Mouse (Mus musculus): Measurements from ENCODE around the gene Lypd1.

The Lypd1 gene

DNA sequence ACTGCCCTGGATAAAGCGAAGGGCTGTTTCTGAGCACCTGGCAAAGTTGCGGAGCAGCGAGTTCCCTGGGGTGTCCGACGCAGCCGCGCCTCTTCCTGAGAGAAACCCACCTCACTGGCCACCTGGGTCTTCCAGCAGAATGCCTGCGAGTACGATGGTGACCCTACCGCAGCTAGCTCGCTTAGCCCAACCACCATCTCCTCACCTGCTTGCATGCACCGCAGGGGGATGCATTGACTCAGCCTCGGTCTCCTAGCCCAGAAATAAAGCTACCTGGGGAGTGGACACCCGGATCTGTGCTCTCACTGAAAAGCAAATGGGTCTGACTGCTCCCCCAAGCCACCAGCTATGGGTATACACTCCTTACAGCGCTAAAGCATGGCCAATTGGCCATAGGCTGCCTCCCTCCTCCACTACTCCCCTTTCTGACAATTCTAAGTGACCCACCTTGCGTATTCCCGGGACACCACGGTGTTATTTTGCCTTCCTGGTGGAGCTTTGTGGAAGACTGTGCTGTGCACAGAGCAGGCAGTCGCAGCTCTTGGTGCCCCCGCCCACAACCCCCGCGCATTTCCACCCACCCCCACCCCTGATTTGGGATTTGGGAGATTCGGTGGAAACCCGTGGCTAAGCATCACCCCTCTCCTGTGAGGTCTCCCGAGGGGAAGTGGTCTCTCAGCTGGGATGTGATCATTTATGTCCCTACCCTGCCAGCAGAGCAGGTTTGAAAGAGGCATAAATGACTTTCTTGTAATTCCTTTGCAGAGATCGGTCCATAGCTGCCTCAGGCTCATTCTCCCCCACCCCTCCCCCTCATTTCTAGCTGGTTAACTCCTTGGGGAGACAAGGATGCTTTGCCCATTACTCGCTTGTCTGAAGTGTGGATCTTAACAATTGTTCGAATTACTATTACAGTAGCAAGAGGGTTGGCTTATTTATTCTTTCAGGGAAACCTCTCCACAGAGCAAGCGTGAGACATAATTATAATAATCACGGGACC, at the start of gene Lypd1:
Gene Lypd1 (minus strand): TSS at position 501 of the 1,000 bp plus-strand sequence.
- DNase-seq (ENCODE audit: low spot score in 2 of 2): no peak

DNA sequence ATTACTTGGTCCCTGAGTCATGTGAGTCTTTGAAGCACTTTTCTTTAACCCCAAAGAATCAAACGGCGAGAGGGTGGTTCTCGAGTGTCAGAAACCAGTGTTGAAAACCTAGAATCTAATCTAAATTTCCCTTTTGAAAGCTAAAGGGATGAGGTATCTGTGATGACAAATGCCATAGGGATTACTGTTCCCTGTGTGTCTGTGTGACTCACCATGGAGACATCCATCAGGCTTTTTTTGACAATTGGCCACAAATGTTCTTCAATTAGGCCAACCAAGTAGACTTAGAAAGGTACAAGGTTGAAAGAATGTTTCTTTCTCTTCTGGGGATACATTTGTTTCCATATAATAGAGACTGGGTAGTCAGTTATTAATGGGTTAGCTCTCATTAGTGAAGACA, 38.1 kb upstream of the Lypd1 start:
- no peak for DNase-seq (ENCODE audit: low spot score in 2 of 2)

DNA sequence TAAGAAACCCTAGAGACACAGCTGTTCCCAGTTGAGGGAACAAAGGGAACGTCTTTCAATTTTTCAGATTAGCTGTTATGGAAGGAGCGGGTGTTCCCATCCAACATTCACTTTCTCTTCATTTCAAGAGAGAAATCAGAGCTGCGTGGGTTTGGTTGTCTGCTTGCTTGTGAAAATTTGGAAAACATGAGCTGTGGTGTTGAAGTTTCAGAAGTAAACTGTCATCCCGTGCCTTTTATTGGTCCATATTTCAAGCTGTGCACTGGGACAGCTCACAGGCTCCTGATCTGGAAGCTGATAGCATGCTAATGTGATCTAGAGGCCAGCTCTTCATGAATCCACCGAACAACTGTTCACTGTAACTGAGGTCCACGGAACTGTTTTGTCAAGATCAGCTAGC, 36.2 kb upstream of the Lypd1 start:
- DNase-seq (ENCODE audit: low spot score in 2 of 2): no peak

DNA sequence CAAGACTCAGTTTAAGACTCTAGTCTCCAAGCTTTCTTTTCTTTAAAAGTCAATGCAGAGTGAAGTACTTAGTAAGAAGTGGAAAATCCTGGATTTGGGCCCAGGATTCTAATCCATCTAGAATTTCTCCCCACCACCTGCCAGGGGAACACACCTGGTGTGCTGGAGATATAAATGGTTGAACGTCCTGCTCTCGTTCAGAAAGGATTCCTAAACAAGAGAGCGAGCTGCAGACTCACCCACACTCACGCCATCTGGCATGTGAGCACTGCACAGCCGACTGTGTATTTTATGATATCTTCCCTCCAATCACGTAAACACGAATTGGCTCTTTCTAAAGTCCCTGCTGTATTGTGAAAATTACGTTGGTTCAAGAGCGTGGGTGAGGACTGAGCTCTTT, 32.2 kb upstream of the Lypd1 start:
- DNase-seq (ENCODE audit: low spot score in 2 of 2): peak; percentile 55 to 59

DNA sequence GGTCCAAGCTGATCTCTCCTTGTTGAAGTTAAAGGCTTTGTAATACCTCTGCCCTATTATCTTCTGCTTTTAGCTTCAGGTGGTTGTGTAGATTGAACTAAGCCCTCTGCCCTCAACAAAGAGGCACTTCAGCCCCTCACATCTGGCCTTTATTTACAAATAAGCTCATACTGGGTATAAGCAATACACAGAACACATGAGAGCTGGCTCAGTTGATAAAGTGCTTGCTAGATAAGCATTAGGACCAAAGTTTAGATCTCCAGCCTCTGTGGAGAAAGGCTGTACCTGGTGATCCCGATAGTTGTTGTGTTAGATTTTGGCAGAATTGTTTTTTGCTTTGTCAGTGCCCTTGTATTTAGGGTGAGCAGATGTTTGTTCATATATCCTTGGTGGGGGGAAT, 30.4 kb upstream of the Lypd1 start:
- no peak for DNase-seq (ENCODE audit: low spot score in 2 of 2)

DNA sequence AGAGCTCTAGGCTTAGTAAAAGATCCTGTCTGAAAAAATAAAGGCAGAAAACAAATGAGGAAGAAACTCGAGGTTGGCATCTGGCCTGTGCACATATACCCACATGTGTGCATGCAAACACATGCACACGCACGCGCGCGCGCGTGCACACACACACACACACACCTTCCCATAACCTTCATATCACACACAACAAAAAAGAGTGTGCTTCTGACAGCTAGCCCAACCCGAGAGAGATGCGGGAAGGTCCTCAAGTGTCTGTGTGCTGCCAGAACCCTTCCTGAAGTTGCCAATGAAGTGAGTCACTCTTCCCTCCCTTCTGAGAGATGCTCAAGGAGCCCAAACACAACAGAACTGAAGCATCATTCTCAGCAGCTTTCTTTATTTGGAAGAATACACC, 12.6 kb upstream of the Lypd1 start:
- DNase-seq (ENCODE audit: low spot score in 2 of 2): no peak

DNA sequence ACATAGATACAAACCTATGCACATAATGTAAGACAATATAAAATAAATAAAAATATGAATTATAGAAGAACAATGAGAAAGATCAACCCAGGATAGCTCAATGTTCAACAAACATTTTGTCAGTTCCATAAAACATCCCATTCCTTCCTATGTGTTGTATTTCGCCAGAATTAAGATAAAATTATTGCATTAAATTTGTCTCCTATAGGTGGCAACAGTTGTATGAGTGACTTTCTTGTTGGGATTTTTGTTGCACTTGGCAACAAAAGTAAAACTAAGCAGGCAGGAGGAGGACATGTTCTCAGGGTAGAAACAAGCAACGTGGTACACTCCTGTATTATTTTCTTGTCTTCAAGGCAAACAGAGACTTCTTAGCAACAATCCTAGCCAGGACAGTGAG, 10.2 kb upstream of the Lypd1 start:
- DNase-seq (ENCODE audit: low spot score in 2 of 2): no peak

DNA sequence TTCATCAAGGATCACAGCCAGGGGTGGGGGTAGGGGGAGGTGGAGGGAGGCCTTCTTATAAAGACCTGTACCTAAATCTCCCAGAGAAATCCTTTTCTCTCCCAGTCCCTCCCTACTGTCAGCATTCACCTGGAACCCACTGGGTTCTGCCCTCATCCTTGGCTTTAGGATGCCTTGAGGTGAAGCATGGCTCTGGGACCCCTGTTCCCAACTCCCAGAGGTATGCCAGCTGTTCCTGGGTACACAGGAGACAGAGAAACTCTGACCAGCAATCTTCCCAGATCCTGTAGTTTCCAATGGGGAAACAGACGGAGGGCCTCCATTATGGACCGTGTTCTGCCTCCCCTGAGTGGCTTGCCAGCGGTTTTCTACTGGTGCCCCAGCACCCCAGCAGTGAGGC, 7.8 kb upstream of the Lypd1 start:
- no peak for DNase-seq (ENCODE audit: low spot score in 2 of 2)

DNA sequence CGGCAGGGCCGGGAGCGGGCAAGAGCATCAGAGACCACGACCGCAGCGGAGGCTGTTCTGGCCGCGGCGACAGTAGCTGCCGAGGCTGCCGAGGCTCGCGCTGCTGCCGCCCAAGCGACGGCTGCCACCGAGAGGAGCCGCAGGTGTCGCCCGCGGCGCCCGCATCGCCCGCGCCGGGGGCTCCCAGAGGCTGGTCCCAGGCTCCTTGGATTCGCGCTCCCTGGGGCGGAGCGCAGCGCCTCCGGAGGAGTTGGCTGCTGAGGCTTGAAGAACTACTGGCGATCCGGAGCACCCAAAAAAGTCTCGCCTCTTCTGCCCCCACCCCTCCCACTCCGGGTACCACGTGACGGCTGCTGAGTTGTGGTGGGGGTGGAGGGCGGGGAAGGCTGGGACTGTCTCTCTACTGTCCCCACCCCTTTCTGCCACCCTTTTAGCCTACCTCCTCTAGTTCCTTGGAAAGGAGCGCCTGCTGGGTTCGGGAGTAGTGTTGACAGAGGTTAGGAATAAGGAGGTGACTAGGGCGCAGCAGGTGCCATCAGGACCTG, 928 bp downstream of the Lypd1 start:
- DNase-seq (ENCODE audit: low spot score in 2 of 2): peak; percentile 62 to 63

DNA sequence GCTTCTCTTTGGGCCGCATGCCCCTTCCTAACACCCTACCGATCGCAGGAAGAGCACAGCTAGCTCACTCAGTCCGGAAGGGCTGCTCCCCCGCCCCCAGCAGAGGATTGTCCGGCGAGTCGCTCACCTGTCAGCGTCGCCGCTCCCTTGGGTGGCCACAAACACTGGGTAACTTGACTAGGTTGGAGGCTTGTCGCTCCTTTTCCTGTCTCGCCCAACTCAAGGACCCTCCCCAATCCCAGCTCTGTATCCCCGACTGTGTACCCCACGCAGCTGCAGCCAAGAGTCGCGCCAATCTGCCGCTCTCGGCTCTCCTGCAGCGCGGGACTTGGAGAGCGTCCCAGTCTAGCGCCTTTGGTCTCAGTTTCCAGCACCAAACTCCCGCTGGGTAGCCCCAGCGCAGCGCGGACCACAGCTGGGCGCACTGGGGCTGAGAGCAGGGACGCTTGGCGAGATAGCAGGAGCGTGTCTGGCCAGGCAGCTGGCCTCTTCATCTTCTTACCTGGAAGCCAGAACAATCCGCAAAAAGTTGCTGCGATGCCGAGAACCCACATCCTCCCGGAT, 1.5 kb downstream of the Lypd1 start:
- peak; percentile 8 to 13 for DNase-seq (ENCODE audit: low spot score in 2 of 2)

DNA sequence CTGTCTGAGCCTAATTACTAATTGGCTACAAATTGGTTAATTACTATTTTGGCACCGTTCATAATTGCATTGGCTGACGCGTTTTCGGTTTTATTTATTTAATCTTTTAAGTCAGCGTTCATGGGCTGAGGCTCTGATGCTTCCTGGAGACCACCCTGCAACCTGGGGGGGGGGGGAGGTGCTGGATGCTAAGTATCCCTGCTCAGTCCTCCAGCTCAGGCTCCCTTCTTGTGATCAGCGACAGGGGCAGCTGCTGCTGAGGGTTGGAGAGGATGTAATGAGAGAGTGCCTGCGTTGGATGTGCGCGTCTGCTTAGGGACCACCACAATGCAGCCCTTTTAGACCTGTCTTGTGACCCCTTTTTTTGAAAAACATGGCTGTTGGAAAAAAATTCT, 2.0 kb downstream of the Lypd1 start:
- no peak for DNase-seq (ENCODE audit: low spot score in 2 of 2)

DNA sequence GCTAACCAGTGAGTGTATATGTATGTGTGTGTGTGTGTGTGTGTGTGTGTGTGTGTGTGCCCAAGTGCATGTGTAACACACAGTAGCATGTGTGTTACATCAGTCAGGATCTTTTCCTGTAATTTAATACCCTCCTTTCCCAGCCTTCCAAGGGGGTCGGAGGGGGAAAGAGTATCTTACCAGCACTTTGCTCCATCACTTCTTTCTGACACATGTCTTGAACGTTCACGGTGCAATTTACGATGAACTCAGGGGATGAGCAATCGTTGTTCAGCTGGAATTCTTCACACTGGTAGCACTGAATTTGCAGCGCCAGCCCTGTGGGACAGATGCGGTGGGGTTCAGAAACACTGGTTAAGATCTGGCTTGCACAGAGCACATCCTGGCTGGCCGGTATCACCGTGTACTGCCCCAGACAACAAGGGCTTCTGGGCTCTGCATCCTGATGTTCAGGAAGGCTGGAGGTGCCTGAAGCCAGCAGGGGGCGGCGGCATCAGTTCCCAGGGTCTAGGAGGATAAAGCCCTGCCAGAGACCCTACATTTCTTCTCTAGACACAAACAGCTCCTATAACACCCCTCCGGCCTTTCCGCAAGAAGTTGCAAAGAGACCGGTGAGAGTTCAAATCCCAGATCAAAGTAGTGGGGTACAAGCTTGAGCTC, 2.6 kb downstream of the Lypd1 start:
- DNase-seq (ENCODE audit: low spot score in 2 of 2): no peak

DNA sequence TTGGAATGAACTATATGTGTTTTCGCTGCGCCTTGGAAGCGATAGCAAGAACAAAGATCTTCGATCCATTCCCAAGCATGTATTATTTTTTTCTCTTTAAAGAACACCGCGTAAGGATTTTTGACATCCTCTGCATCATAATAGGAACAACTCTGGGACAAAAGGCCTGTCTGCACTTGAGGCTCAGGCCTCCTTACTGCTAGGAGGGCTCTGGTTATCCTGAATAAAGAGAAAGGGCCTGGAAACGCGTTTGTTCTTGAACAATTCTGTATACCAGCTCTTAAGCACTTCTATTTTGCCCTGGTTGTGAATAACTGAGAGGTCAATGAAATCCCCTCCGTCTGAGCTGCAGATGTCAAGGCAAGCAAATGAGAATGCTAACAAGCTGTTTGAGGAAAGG, 19.7 kb downstream of the Lypd1 start:
- no peak for DNase-seq (ENCODE audit: low spot score in 2 of 2)

DNA sequence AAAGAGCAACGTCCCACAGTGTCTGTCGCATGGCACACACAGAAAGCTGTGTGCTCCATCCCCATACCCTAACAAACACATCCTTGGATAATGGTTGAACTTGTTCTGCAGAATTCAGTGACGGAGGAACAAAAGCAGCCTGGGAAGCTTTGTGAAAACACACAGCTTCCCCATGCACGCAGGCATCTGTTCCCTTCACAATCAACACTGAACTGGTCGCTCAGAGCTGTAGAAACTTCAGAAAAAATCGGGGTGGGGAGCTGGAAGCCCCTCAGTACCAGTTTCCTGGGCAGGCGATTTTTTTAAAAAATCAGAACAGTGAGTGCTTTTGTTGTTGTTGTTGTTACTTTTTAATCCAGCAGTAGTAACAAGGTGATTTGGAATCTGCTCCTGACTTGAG, 42.8 kb downstream of the Lypd1 start:
- DNase-seq (ENCODE audit: low spot score in 2 of 2): no peak

DNA sequence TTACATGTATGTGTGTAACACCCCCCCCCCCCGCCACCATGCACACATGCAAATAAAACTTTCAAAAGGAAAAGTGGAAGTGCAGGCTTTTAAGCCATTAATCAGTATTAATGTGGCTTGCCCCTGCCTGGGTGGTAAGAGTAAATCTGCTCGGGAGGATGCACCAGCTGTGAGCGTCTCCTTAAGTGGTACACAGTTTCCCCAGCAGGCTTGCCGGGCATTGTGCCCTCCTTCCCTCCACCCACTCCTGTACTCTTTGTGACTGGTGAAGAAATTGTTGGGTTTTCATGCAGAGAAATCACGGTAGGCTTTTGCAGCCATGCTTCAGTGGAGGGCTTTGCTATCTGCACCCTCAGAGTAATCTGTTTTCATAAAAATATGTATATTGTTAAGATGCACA, 54.3 kb downstream of the Lypd1 start:
- DNase-seq (ENCODE audit: low spot score in 2 of 2): peak; percentile 24 to 27

DNA sequence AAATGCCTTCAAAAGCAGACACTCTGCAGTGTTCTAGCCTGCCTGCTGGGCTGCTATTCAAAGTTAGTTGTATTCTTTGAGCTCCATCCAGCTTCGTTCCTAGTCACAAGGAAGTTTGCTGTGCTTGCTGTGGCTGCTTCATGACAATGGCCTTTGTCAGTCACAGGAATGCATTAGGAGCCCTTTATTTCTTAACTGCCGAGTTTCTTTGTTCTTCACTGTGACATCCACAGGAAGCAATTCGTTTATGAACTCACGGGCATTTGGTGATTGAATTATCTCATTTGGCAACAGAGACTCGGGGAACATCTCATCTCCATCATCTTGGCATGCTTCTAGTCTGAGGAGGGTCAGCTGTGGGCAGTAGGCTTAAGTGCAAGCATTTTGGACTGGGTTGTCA, 58.3 kb downstream of the Lypd1 start:
- no peak for DNase-seq (ENCODE audit: low spot score in 2 of 2)

DNA sequence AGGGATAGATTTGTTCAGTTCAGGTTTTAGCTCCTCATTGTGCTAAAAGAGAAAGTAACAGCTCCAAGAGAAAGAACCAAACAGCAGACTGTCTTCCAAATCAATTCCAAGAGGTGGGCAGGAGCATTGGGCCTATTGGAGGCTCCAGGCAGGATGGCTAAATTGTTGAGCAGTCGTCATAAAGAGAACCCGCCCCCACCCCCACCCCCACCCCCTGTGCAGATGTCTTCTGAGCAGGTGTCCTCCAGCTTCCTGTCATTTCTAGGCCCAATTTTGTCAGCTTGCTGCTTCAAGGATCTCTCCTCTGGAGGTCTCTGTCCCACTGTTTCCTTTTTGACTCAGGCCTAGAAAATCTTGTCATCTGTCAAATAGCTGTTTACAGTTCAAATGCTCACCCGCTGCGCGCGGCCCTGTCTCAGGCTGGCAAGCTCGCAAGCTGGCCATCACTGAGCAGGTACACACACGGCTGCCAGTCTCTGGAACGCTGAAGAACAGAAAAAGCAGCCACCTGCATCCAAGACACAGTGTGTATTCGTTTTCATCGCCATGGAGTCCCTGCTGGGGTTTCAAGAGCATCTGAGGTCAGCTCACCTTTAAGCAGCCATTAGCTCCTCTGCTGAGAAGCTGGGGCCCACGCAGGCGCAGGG, 73.0 kb downstream of the Lypd1 start:
- no peak for DNase-seq (ENCODE audit: low spot score in 2 of 2)

DNA sequence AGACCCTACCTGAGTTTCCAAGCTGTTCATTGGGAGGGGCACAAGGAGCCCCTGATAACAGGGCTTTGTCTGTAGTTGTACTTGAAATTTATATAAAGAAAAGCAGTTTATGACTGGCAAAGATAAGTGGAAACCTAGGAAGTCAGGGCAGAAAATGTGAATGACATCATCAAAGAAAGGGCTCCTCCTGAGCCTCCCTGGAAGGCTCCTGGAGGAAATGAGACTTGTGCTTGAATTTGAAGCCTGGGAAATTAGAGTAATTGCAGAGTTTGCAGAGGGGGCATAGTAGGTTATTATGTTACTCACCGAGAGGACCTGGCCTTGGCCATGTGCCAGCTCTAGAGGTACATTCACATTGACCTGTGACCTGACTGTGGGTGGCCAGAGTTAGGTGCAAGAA, 75.4 kb downstream of the Lypd1 start:
- no peak for DNase-seq (ENCODE audit: low spot score in 2 of 2)

DNA sequence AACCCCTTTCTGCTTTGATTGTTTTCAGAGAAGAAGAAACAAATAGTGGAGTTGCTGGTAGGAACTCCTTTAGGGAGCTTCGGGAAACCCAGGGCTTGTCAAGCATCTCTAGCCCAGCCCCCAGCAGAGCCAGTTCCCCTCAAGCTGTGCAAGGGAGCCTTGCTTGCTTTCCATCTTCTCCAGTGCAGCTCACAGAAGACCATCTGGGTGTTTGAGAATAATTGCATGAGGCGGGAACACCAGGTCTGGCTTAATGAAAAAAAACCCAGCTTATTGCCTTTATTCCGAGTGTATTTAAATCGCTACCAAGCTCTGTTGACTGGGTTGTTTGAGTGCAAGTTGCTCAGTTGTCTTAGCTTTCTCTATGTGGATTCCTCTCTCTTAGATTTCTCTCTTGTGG, 89.3 kb downstream of the Lypd1 start:
- no peak for DNase-seq (ENCODE audit: low spot score in 2 of 2)

DNA sequence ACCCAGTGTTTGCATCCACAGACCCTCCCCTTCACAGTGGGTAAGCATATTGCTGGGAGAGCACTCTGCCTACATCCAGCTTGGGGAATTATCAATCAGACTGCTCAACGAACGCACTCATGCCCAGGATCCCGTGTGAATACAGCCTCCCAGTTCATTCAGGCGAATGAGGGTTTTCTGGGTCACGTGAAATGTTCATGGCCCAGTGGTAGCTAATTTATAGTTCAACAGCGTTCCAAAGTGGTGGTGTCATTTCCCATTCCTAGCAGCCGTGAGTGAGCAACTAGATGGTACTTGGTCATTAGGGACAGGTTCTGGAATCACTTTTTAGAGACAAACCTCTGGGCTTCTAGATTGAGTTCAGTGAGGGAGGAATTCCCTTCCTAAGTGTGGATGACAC, 91.8 kb downstream of the Lypd1 start:
- no peak for DNase-seq (ENCODE audit: low spot score in 2 of 2)

Measured in right cerebral cortex, postnatal 36 days (tissue).